Mouse (Mus musculus): Measurements from ENCODE around the gene Med18.

DNA sequence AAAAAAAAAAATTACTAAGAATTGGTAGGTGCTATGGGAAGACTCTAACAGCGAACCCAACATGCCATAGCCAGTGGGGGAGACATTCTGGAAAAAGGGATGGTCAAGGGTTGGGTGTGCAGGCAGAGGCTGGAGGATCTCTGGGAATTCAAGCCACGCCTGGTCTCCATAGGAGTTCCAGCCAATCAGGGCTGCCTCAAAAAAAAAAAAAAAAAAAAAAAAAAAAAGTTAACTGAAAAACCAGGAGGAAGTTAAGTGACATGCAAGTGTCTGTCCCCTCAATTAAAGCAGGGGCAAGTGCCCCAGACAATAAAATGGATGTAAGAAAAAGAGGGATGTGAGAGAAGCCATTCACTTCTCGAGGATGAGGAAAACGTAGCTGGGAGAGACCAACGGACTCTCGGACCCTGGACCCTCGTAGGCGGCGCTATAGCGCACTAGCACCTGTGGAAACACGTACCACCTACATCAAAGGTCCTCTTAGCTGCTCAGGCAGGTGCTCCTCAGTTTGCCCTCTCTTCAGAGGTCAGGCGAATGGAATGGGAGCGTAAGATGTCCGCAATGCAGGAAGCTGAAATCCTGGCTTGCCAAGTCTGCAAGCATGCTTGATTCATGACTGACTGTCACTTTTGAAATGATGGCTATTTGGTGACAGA, 30.9 kb downstream of the Med18 start:
- TF ChIP-seq EP300 (IDR thresholded peaks at IDR 0.05; ENCODE audit: low read depth) (no peak), CTCF (IDR thresholded peaks at IDR 0.05; ENCODE audit: low read depth) (no peak)

Measured in heart, postnatal 0 days (tissue).